Comparison of ENCODE assay signal across 15 mouse cellular contexts in the genomic region with DNA sequence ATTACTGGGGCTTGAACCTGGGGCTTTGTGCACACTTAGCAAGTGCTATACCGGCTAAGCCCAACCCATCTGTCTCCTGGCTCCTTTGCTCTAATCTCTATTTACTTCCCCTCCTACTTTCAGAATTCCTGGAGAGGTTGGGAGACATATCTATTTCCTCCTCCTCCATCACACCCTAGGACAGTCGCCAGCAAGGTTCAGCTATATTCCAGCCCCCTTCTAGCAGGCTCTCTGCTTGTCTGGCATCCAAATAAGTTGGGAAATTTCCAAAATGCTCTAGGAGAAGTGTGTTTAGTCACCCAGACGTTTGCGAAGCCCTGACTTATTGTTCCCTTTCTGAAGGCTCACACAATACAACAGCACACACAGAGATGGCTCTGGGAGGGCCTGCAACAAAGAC. TPM values are rescaled to one million over a fixed set of nuclear protein-coding genes. Genes with fewer than 3 reads are reported as not detected.
DNase-seq lines count a peak whose midpoint lies in the region.
"Had no signal": no experiment of that assay in that cellular context is flagged by ENCODE, and none has a peak within 500 bp of the region (broad histone marks: within the 10 kb centered on the region; RNA-seq: fewer than 3 reads in every experiment).

No protein-coding gene starts in this region.

- H3K27me3 ChIP-seq in heart, embryonic 10.5 days (ENCODE audit: insufficient read depth, poor library complexity, severe bottlenecking) = no peaks in the 10 kb centered on the region
- H3K27me3 ChIP-seq: liver, embryonic 15.5 days; neural tube, embryonic 13.5 days had no signal

- no peaks in the 10 kb centered on the region for H3K36me3 ChIP-seq in heart, embryonic 10.5 days
- H3K36me3 ChIP-seq: embryonic facial prominence, embryonic 10.5 days; G1E; liver, embryonic 15.5 days; neural tube, embryonic 13.5 days had no signal

- H3K4me3 ChIP-seq in heart, embryonic 10.5 days = no peak overlapping the region
- no peak overlapping the region for H3K4me3 ChIP-seq in brown adipose tissue, adult 24 weeks (ENCODE audit: insufficient read depth, low read depth, low read length)
- H3K4me3 ChIP-seq: embryonic facial prominence, embryonic 10.5 days; liver, embryonic 15.5 days; neural tube, embryonic 13.5 days had no signal

- peaks cover 2% of the 10 kb centered on the region; the same call in 1 of the 2 replicates for H3K4me1 ChIP-seq in heart, embryonic 10.5 days
- peaks cover 10% of the 10 kb centered on the region; the same call in 1 of the 2 replicates for H3K4me1 ChIP-seq in brown adipose tissue, adult 24 weeks (ENCODE audit: control insufficient read depth, insufficient read depth, insufficient read length, low read length)
- H3K4me1 ChIP-seq: liver, embryonic 15.5 days; neural tube, embryonic 13.5 days had no signal

- H3K9me3 ChIP-seq in heart, embryonic 10.5 days = no peaks in the 10 kb centered on the region
- H3K9me3 ChIP-seq: embryonic facial prominence, embryonic 10.5 days; G1E; liver, embryonic 15.5 days; neural tube, embryonic 13.5 days had no signal

- H3K27ac ChIP-seq in heart, embryonic 10.5 days = no peak overlapping the region
- peak overlapping the region; percentile 21; the same call in 1 of the 2 replicates for H3K27ac ChIP-seq in brown adipose tissue, adult 24 weeks (replicated peaks; ENCODE audit: low read depth, low read length)
- H3K27ac ChIP-seq: embryonic facial prominence, embryonic 10.5 days; liver, embryonic 15.5 days; neural tube, embryonic 13.5 days had no signal

- DNase-seq in heart, embryonic 10.5 days (ENCODE audit: low spot score) = peak; percentile 66
- no peak for DNase-seq in heart, postnatal 25 days (ENCODE audit: low spot score)
- DNase-seq in Muller cell, postnatal 12 days (ENCODE audit: inconsistent ontology term) = peak; percentile 22
- DNase-seq in lung, postnatal 10 days = peak; percentile 72
- no peak for DNase-seq in frontal cortex, postnatal 25 days (ENCODE audit: low spot score in 2 of 2)
- DNase-seq in adipocyte (ENCODE audit: low spot score) = no peak
- DNase-seq: cerebellum, adult 9-11 months; gastrocnemius, postnatal 14 days; right cerebral cortex, postnatal 4 days; thymus, adult 18-20 months had no signal

- 42% methylated on average over 4 of the region's 4 CpGs for WGBS in heart, embryonic 10.5 days

- intact Hi-C loops in heart, postnatal 25 days (cut with DNase I) = no loop called here

RNA-seq across cellular contexts. Expression of gene Saysd1, which starts 35.1 kb away (rescaled TPM):
- polyA plus RNA-seq in heart, embryonic 10.5 days (2016; fragmentation: Nextera tagmentation; extraction: Ambion mirVana) = 7.8 and 10.5 TPM in 2 replicates
- 1 to 10 TPM; 2.4 to 2.7 TPM for total RNA-seq in heart, postnatal 25 days (2021)
- polyA plus RNA-seq in brown adipose tissue, adult 24 weeks (2012; ENCODE audit: insufficient read depth, insufficient read length, missing spikeins) = 2.5 and 3.7 TPM in 2 replicates

Comparison
In these comparisons a context has a peak if more than half of its experiments do, and no peak if none do; other contexts are left out.
1. DNase-seq: peak in heart, embryonic 10.5 days (single experiment), Muller cell, postnatal 12 days (single experiment) and lung, postnatal 10 days (single experiment); none in heart, postnatal 25 days (single experiment), frontal cortex, postnatal 25 days (0 of 2) and adipocyte (single experiment).